Mouse (Mus musculus): Measurements from ENCODE around the gene Nudt2. TPM values are rescaled to one million over a fixed set of nuclear protein-coding genes. Genes with fewer than 3 reads are reported as not detected.

Gene Nudt2
- polyA plus RNA-seq, 2 experiments: 13.3 to 22.4 TPM

- H3K9me3 ChIP-seq (ENCODE audit: control insufficient read depth, low read length): no peaks in the 10 kb centered on the region
- H3K4me3 ChIP-seq (ENCODE audit: insufficient read depth in 1 of 2, low read depth in 2 of 2, low read length in 2 of 2): peak overlapping the region; percentile 42 to 52
- H3K9ac ChIP-seq (replicated peaks): no peak overlapping the region
- peak overlapping the region; percentile 64 for H3K4me2 ChIP-seq (ENCODE audit: low read depth)
- H3K27ac ChIP-seq: no peak overlapping the region
- no peak for DNase-seq (ENCODE audit: low read depth in 3 of 3, low spot score in 3 of 3)
- H3K4me1 ChIP-seq (replicated peaks; ENCODE audit: control insufficient read depth in 2 of 2, insufficient read depth in 2 of 2, low read length in 1 of 2): peaks cover 0 to 18% of the 10 kb centered on the region in 2 experiments; a peak in 3 of 4 replicates
- TF ChIP-seq EP300 (IDR thresholded peaks at IDR 0.05; ENCODE audit: low read depth) (no peak), CTCF (IDR thresholded peaks at IDR 0.05; ENCODE audit: low read depth) (no peak)
- H3K36me3 ChIP-seq (replicated peaks; ENCODE audit: control insufficient read depth, insufficient read depth, low read depth): no peaks in the 10 kb centered on the region
- ATAC-seq (ENCODE audit: insufficient read depth): peak; percentile 17
- peaks cover 54% of the 10 kb centered on the region for H3K27me3 ChIP-seq (ENCODE audit: control insufficient read depth, insufficient read depth, low read length)
- 14% methylated on average over 20 of the region's 20 CpGs for WGBS (ENCODE audit: insufficient replicate concordance)
Measured at GRCm38 (mm10) chr4:41502171-41502940, 37.4 kb downstream of the Nudt2 start.

- peak within 1 kb of the TSS; percentile 64 for H3K4me2 ChIP-seq (ENCODE audit: low read depth)
- ATAC-seq (ENCODE audit: insufficient read depth) (peak; percentile 94), DNase-seq (ENCODE audit: low read depth in 3 of 3, low spot score in 3 of 3) (peak; percentile 85 to 86 (median 86))
- no peak within 1 kb of the TSS for H3K9ac ChIP-seq (replicated peaks)
- peaks cover 0 to 18% of the 10 kb centered on the region in 2 experiments; a peak in 3 of 4 replicates for H3K4me1 ChIP-seq (replicated peaks; ENCODE audit: control insufficient read depth in 2 of 2, insufficient read depth in 2 of 2, low read length in 1 of 2)
- TF ChIP-seq CTCF (IDR thresholded peaks at IDR 0.05; ENCODE audit: low read depth): no peak
- TF ChIP-seq EP300 (IDR thresholded peaks at IDR 0.05; ENCODE audit: low read depth): no peak
- peak within 1 kb of the TSS; percentile 42 to 52 for H3K4me3 ChIP-seq (ENCODE audit: insufficient read depth in 1 of 2, low read depth in 2 of 2, low read length in 2 of 2)
- no peaks in the 10 kb centered on the region for H3K9me3 ChIP-seq (ENCODE audit: control insufficient read depth, low read length)
- WGBS (ENCODE audit: insufficient replicate concordance): under 1% methylated on average over 17 of the region's 18 CpGs
- peaks cover 54% of the 10 kb centered on the region for H3K27me3 ChIP-seq (ENCODE audit: control insufficient read depth, insufficient read depth, low read length)
- no peaks in the 10 kb centered on the region for H3K36me3 ChIP-seq (replicated peaks; ENCODE audit: control insufficient read depth, insufficient read depth, low read depth)
- H3K27ac ChIP-seq: no peak within 1 kb of the TSS
Measured at GRCm38 (mm10) chr4:41502986-41503412, 38.0 kb downstream of the Nudt2 start, which contains the start of gene AI464131. Gene AI464131, minus strand, starts transcription at chr4:41503076.

DNA sequence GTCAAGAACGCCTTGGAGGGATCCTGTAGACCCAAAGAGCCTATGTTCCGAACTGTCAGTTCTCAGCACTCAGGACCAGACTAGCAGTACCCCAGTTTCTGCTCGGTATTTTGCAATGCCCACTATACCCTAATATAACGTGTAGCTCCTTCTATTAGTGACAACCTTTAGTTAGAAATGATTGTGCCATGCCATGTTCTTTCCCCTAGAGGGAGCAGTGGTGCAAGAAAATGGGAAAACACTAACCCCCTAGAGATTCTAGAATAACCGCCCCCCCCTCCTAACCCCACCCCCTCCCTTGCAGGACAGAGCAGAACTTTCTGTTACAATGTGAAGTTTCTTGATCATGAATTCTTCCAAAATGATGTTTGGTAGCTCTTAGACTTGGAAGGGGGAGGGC, 39.4 kb downstream of the Nudt2 start:
- Histone ChIP-seq H3K4me1 (replicated peaks; ENCODE audit: control insufficient read depth in 2 of 2, insufficient read depth in 2 of 2, low read length in 1 of 2) (peaks cover 0 to 18% of the 10 kb centered on the region in 2 experiments; a peak in 3 of 4 replicates), H3K4me2 (ENCODE audit: low read depth) (no peak overlapping the region), H3K27me3 (ENCODE audit: control insufficient read depth, insufficient read depth, low read length) (peaks cover 42% of the 10 kb centered on the region), H3K36me3 (replicated peaks; ENCODE audit: control insufficient read depth, insufficient read depth, low read depth) (no peaks in the 10 kb centered on the region), H3K27ac (no peak overlapping the region), H3K9ac (replicated peaks) (no peak overlapping the region), H3K9me3 (ENCODE audit: control insufficient read depth, low read length) (no peaks in the 10 kb centered on the region), H3K4me3 (ENCODE audit: insufficient read depth in 1 of 2, low read depth in 2 of 2, low read length in 2 of 2) (no peak overlapping the region)
- no peak for DNase-seq (ENCODE audit: low read depth in 3 of 3, low spot score in 3 of 3)
- TF ChIP-seq EP300 (IDR thresholded peaks at IDR 0.05; ENCODE audit: low read depth) (no peak), CTCF (IDR thresholded peaks at IDR 0.05; ENCODE audit: low read depth) (peak; percentile 26; the same call in 1 of the 2 replicates)
- no peak for ATAC-seq (ENCODE audit: insufficient read depth)
- WGBS (ENCODE audit: insufficient replicate concordance): 57% methylated on average over 5 of the region's 5 CpGs

DNA sequence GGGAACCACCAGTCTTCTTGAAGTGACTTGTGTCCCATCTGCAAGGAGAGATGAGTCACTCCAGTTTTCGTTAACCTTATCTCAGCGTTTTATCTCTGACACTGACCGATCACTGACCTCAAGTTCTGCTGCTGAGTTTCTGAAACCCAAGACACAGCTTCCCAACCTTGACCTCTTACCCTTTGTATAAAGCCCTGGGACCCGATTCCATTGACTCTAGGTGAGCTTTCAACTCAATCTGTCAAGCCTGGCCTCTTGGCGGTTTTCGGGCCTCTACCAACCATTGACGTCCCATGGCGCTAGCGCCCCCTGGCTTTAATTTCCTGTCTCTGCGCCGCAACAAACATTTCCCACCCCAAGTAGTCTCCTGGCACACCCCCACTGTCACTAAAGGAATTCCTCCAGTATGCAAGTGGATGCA, 40.2 kb downstream of the Nudt2 start:
- H3K9me3 ChIP-seq (ENCODE audit: control insufficient read depth, low read length): no peaks in the 10 kb centered on the region
- no peak overlapping the region for H3K9ac ChIP-seq (replicated peaks)
- H3K4me3 ChIP-seq (ENCODE audit: insufficient read depth in 1 of 2, low read depth in 2 of 2, low read length in 2 of 2): no peak overlapping the region
- no peaks in the 10 kb centered on the region for H3K36me3 ChIP-seq (replicated peaks; ENCODE audit: control insufficient read depth, insufficient read depth, low read depth)
- no peak overlapping the region for H3K4me2 ChIP-seq (ENCODE audit: low read depth)
- peaks cover 0 to 18% of the 10 kb centered on the region in 2 experiments; a peak in 3 of 4 replicates for H3K4me1 ChIP-seq (replicated peaks; ENCODE audit: control insufficient read depth in 2 of 2, insufficient read depth in 2 of 2, low read length in 1 of 2)
- no peak for ATAC-seq (ENCODE audit: insufficient read depth)
- H3K27me3 ChIP-seq (ENCODE audit: control insufficient read depth, insufficient read depth, low read length): peaks cover 34% of the 10 kb centered on the region
- DNase-seq (ENCODE audit: low read depth in 3 of 3, low spot score in 3 of 3): no peak
- WGBS (ENCODE audit: insufficient replicate concordance): 47% methylated on average over 11 of the region's 11 CpGs
- no peak overlapping the region for H3K27ac ChIP-seq
- TF ChIP-seq EP300 (IDR thresholded peaks at IDR 0.05; ENCODE audit: low read depth) (no peak), CTCF (IDR thresholded peaks at IDR 0.05; ENCODE audit: low read depth) (peak; percentile 70)

DNA sequence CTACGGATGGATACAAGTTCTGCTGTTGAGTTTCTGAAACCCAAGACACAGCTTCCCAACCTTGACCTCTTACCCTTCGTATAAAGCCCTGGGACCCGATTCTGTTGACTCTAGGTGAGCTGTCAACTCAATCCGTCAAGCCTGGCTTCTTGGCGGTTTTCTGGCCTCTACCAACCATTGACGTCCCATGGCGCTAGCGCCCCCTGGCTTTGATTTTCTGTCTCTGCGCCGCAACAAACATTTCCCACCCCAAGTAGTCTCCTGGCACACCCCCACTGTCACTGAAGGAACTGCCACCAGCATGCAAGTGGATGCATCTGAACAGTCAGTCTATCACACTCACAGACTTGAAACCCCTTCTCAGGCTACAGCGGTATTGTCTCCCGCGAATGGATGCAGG, 41.2 kb downstream of the Nudt2 start:
- Histone ChIP-seq H3K4me3 (ENCODE audit: insufficient read depth in 1 of 2, low read depth in 2 of 2, low read length in 2 of 2) (peak overlapping the region in 1 of 2 experiments; percentile 46; a peak in 1 of 4 replicates), H3K27ac (no peak overlapping the region), H3K9ac (replicated peaks) (no peak overlapping the region), H3K9me3 (ENCODE audit: control insufficient read depth, low read length) (no peaks in the 10 kb centered on the region), H3K27me3 (ENCODE audit: control insufficient read depth, insufficient read depth, low read length) (peaks cover 24% of the 10 kb centered on the region), H3K4me2 (ENCODE audit: low read depth) (peak overlapping the region; percentile 67), H3K36me3 (replicated peaks; ENCODE audit: control insufficient read depth, insufficient read depth, low read depth) (no peaks in the 10 kb centered on the region), H3K4me1 (replicated peaks; ENCODE audit: control insufficient read depth in 2 of 2, insufficient read depth in 2 of 2, low read length in 1 of 2) (peaks cover 0 to 18% of the 10 kb centered on the region in 2 experiments; a peak in 3 of 4 replicates)
- WGBS (ENCODE audit: insufficient replicate concordance): 10% methylated on average over 13 of the region's 13 CpGs
- ATAC-seq (ENCODE audit: insufficient read depth) (no peak), DNase-seq (ENCODE audit: low read depth in 3 of 3, low spot score in 3 of 3) (peak; percentile 32 to 40 (median 36))
- TF ChIP-seq CTCF (IDR thresholded peaks at IDR 0.05; ENCODE audit: low read depth) (peak; percentile 80), EP300 (IDR thresholded peaks at IDR 0.05; ENCODE audit: low read depth) (no peak)
